Mouse (Mus musculus) neural tube, embryonic 12.5 days (tissue): ENCODE data around the gene Prdm16. TPM values are rescaled to one million over a fixed set of nuclear protein-coding genes. Genes with fewer than 3 reads are reported as not detected.

Source experiments
- ATAC-seq: fragments of 200-750 bp; cut with Nextera tagmentation; 2 replicates; pipeline ENCODE4 v1.8.0; 2017; ENCODE audit warnings: low read depth, mild to moderate bottlenecking, moderate TSS enrichment, moderate library complexity; ENCODE audit not compliant: low FRiP score
- H3K27ac ChIP-seq: fragments of 300-500 bp; sonication (generic); 2 replicates; pipeline ENCODE4 v1.5.1; 2016
- H3K27me3 ChIP-seq: fragments of 300-500 bp; sonication (generic); replicated peaks from 2 replicates; pipeline ENCODE4 v1.6.1; 2016; ENCODE audit warnings: mild to moderate bottlenecking
- H3K36me3 ChIP-seq: fragments of 300-500 bp; sonication (generic); 2 replicates; pipeline ENCODE4 v1.6.1; 2016; ENCODE audit warnings: mild to moderate bottlenecking
- H3K4me1 ChIP-seq: fragments of 300-500 bp; sonication (generic); 2 replicates; pipeline ENCODE4 v1.6.1; 2016
- H3K4me2 ChIP-seq: fragments of 300-500 bp; sonication (generic); replicated peaks from 2 replicates; pipeline ENCODE4 v1.6.1; 2016; ENCODE audit warnings: mild to moderate bottlenecking
- H3K4me3 ChIP-seq: fragments of 300-500 bp; sonication (generic); 2 replicates; pipeline ENCODE4 v1.5.1; 2016
- H3K9ac ChIP-seq: fragments of 300-500 bp; sonication (generic); 2 replicates; pipeline ENCODE4 v1.6.1; 2016; ENCODE audit warnings: mild to moderate bottlenecking
- H3K9me3 ChIP-seq: fragments of 300-500 bp; sonication (generic); 2 replicates; pipeline ENCODE4 v1.6.1; 2016; ENCODE audit warnings: mild to moderate bottlenecking
- WGBS: fragments of 180-500 bp; shearing (Covaris S2); methylation state at CpG from one replicate; pipeline ENCODE4 v1.1.7; 2016; 5-methylcytosine and 5-hydroxymethylcytosine counted together
- polyA plus RNA-seq: library from polyadenylated mRNA; unstranded; fragments of >200 nt; fragmentation: Nextera tagmentation; extraction: Ambion mirVana; gene quantifications from 2 replicates; pipeline ENCODE4 v1.2.1, GENCODE M21; 2016

Gene Prdm16
- polyA plus RNA-seq, 1 experiment from 2014 or later: 12.9 TPM

- H3K4me2 ChIP-seq: peak overlapping the region; percentile 45
- peak overlapping the region; percentile 74; the same call in 1 of the 2 replicates for H3K27ac ChIP-seq
- ATAC-seq: no peak
- H3K4me1 ChIP-seq: peaks cover 72% of the 10 kb centered on the region
- no peak overlapping the region for H3K9ac ChIP-seq
- H3K4me3 ChIP-seq: no peak overlapping the region
- WGBS: 19% methylated on average over 17 of the region's 17 CpGs
- H3K27me3 ChIP-seq: peaks cover 14% of the 10 kb centered on the region; the same call in 1 of the 2 replicates
- no peaks in the 10 kb centered on the region for H3K36me3 ChIP-seq
- no peaks in the 10 kb centered on the region for H3K9me3 ChIP-seq
These were observed 42.4 kb downstream of the Prdm16 start for GRCm38 (mm10) chr4:154594116-154594760.

DNA sequence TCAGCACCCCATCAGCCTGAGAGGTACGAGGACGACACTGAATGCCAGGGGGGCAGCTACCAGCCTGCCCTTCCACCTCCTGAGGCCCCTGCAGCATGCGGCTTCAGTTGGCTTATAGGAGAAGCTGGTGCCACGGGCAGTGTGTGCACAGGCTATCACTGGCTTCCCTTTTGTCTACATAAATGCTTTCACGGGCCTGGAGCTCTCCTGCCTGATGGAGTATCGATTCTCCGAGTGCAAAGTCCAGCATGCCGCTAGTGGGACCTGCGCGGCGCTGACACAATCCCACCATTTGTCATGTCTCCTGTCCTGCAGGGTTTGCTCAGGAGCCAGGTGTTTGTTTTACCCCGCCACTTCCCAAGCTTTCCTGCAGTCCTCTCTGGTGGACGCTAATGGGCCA lies 44.1 kb downstream of the Prdm16 start:
- ATAC-seq: no peak
- no peaks in the 10 kb centered on the region for H3K9me3 ChIP-seq
- H3K4me2 ChIP-seq: no peak overlapping the region
- H3K9ac ChIP-seq: no peak overlapping the region
- 53% methylated on average over 13 of the region's 13 CpGs for WGBS
- no peak overlapping the region for H3K4me3 ChIP-seq
- no peaks in the 10 kb centered on the region for H3K36me3 ChIP-seq
- H3K27me3 ChIP-seq: peaks cover 3% of the 10 kb centered on the region; the same call in 1 of the 2 replicates
- H3K27ac ChIP-seq: no peak overlapping the region
- H3K4me1 ChIP-seq: peaks cover 64% of the 10 kb centered on the region

GRCm38 (mm10) chr4:154590910-154591309 lies 45.8 kb downstream of the Prdm16 start:
- H3K27me3 ChIP-seq: peaks cover 3% of the 10 kb centered on the region; the same call in 1 of the 2 replicates
- no peak for ATAC-seq
- no peaks in the 10 kb centered on the region for H3K36me3 ChIP-seq
- H3K4me1 ChIP-seq: peaks cover 72% of the 10 kb centered on the region
- H3K27ac ChIP-seq: no peak overlapping the region
- no peak overlapping the region for H3K4me3 ChIP-seq
- 66% methylated on average over 11 of the region's 11 CpGs for WGBS
- H3K9me3 ChIP-seq: no peaks in the 10 kb centered on the region
- no peak overlapping the region for H3K9ac ChIP-seq
- no peak overlapping the region for H3K4me2 ChIP-seq

DNA sequence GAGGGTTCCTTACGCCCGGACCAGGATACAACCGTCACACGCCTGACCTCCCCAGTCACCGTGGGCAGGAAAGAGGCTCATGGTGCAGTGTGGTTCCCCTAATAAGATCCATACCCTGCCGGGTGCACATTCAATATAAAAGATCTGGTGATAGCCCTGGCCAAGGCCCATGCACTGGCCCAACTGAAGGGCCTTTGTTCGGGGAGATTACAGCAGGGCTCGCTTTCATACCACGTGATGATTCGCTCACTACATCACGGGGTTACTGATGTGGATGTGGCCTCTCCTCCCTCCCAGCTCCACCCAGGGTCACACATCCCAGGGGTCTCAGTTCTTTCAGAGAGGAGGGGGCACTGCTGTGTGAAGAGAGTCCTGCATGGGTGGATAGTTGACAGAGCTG lies 50.3 kb downstream of the Prdm16 start:
- Histone ChIP-seq H3K4me2 (no peak overlapping the region), H3K27ac (no peak overlapping the region), H3K9ac (no peak overlapping the region), H3K4me3 (no peak overlapping the region), H3K9me3 (no peaks in the 10 kb centered on the region), H3K4me1 (peaks cover 33% of the 10 kb centered on the region; the same call in 1 of the 2 replicates), H3K36me3 (no peaks in the 10 kb centered on the region), H3K27me3 (peaks cover 2% of the 10 kb centered on the region; the same call in 1 of the 2 replicates)
- ATAC-seq: no peak
- WGBS: 77% methylated on average over 11 of the region's 11 CpGs

DNA sequence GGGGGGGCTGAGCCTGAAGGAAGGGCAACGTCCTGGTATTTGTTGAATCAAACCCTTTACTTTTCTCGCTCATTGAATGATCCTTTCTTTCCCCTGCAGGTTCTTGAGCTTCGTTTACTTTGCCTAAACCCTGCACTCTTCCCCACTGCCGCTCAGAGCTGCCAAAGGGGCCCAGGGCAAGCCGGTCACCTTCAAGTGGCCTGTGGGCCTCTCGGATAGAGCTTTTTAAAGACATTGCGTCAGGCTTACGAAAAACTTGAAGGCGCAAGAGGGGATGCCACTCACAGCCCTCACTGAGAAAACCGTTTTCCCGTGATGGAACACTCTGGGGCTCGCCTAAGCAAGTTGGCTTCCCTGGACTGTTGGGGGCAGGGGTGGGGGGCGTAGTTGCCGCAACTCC lies 50.9 kb downstream of the Prdm16 start:
- Histone ChIP-seq H3K4me1 (peaks cover 31% of the 10 kb centered on the region; the same call in 1 of the 2 replicates), H3K4me3 (no peak overlapping the region), H3K4me2 (no peak overlapping the region), H3K27ac (no peak overlapping the region), H3K36me3 (no peaks in the 10 kb centered on the region), H3K27me3 (peaks cover 5% of the 10 kb centered on the region; the same call in 1 of the 2 replicates), H3K9me3 (no peaks in the 10 kb centered on the region), H3K9ac (no peak overlapping the region)
- no peak for ATAC-seq
- 70% methylated on average over 14 of the region's 14 CpGs for WGBS

DNA sequence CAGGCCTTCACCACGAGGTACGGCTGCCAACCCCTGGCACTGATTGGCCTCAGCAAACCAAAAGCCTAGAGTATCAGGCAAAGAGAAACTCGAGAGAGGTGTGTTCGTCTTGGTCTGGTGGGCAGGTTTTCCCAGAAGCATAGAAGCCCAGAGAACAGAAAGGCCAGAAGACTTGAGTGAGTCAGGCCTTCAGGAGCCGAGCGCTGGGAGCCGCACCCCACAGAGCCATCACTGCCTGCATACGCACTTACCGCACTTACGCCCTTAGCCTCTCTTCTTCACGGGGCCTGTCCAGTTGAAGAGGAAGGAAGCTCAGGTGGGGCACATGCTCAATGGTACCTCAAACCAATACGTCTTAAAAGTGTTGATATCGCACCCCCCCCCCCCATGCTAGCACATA lies 53.0 kb downstream of the Prdm16 start:
- Histone ChIP-seq H3K4me2 (no peak overlapping the region), H3K9ac (no peak overlapping the region), H3K9me3 (no peaks in the 10 kb centered on the region), H3K27me3 (peaks cover 7% of the 10 kb centered on the region; the same call in 1 of the 2 replicates), H3K4me3 (no peak overlapping the region), H3K27ac (no peak overlapping the region), H3K36me3 (no peaks in the 10 kb centered on the region), H3K4me1 (peaks cover 30% of the 10 kb centered on the region; the same call in 1 of the 2 replicates)
- no peak for ATAC-seq
- 90% methylated on average over 13 of the region's 13 CpGs for WGBS

- no peak overlapping the region for H3K9ac ChIP-seq
- 52% methylated on average over 21 of the region's 21 CpGs for WGBS
- no peak overlapping the region for H3K4me3 ChIP-seq
- H3K9me3 ChIP-seq: no peaks in the 10 kb centered on the region
- H3K4me1 ChIP-seq: peaks cover 24% of the 10 kb centered on the region; the same call in 1 of the 2 replicates
- peak; percentile 2; the same call in 1 of the 2 replicates for ATAC-seq
- H3K27me3 ChIP-seq: peaks cover 7% of the 10 kb centered on the region; the same call in 1 of the 2 replicates
- no peak overlapping the region for H3K4me2 ChIP-seq
- no peak overlapping the region for H3K27ac ChIP-seq
- no peaks in the 10 kb centered on the region for H3K36me3 ChIP-seq
These were observed 54.0 kb downstream of the Prdm16 start for GRCm38 (mm10) chr4:154582607-154583236.

GRCm38 (mm10) chr4:154581261-154581886 lies 55.3 kb downstream of the Prdm16 start:
- H3K27ac ChIP-seq: no peak overlapping the region
- no peaks in the 10 kb centered on the region for H3K9me3 ChIP-seq
- no peak overlapping the region for H3K9ac ChIP-seq
- no peak overlapping the region for H3K4me2 ChIP-seq
- ATAC-seq: no peak
- H3K4me3 ChIP-seq: no peak overlapping the region
- no peaks in the 10 kb centered on the region for H3K36me3 ChIP-seq
- H3K27me3 ChIP-seq: peaks cover 7% of the 10 kb centered on the region
- whole genome bisulfite sequencing: 83% methylated on average over 16 of the region's 16 CpGs
- peaks cover 10% of the 10 kb centered on the region; the same call in 1 of the 2 replicates for H3K4me1 ChIP-seq

DNA sequence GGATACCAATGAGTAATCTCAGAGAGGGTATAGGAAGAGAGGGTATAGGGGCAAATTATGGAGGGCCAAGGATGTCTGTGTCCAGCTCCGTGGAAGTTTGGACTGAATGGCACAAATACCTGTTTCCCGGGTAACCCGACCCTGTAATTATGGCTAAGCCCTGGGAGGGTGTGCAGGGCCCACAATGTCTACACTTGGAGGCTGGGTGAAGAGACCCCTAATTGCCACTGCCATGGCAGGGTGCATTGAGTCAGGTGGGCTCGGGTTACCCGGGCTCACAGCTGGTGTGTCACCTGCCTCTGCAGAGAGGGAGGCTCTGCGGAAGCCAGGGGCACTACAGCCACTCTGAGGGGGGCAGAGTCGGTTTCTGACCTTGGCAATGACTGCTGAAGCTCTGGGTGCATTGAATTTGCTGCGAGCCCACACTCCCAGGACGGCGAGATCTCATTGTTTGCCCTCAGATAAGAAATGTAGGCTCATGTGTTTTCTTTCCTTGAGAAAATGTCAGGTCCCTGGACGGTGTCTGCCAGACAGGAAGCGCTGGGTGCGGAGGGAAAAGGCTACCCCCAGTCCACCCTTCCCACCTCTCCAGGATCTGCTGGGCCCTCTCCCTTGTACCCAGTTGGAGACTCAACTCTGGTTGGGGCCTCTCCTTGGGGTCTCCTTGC lies 62.3 kb downstream of the Prdm16 start:
- no peak overlapping the region for H3K4me3 ChIP-seq
- peaks cover 2% of the 10 kb centered on the region for H3K27me3 ChIP-seq
- H3K4me1 ChIP-seq: peaks cover 32% of the 10 kb centered on the region
- no peak overlapping the region for H3K9ac ChIP-seq
- no peaks in the 10 kb centered on the region for H3K9me3 ChIP-seq
- H3K27ac ChIP-seq: no peak overlapping the region
- no peaks in the 10 kb centered on the region for H3K36me3 ChIP-seq
- H3K4me2 ChIP-seq: no peak overlapping the region
- WGBS: 65% methylated on average over 13 of the region's 13 CpGs
- ATAC-seq: no peak

GRCm38 (mm10) chr4:154570451-154570881 lies 66.2 kb downstream of the Prdm16 start:
- WGBS: 5% methylated on average over 10 of the region's 10 CpGs
- Histone ChIP-seq H3K4me2 (no peak overlapping the region), H3K9ac (no peak overlapping the region), H3K4me1 (peaks cover 55% of the 10 kb centered on the region), H3K27me3 (peaks cover 2% of the 10 kb centered on the region; the same call in 1 of the 2 replicates), H3K4me3 (no peak overlapping the region), H3K9me3 (no peaks in the 10 kb centered on the region), H3K27ac (no peak overlapping the region), H3K36me3 (no peaks in the 10 kb centered on the region)
- peak; percentile 18; the same call in 1 of the 2 replicates for ATAC-seq

GRCm38 (mm10) chr4:154569845-154570244 lies 66.8 kb downstream of the Prdm16 start:
- 35% methylated on average over 9 of the region's 9 CpGs for WGBS
- no peak for ATAC-seq
- no peaks in the 10 kb centered on the region for H3K9me3 ChIP-seq
- H3K27ac ChIP-seq: no peak overlapping the region
- no peak overlapping the region for H3K4me3 ChIP-seq
- no peaks in the 10 kb centered on the region for H3K36me3 ChIP-seq
- peaks cover 54% of the 10 kb centered on the region for H3K4me1 ChIP-seq
- 0 out of 2 replicates have a peak overlapping the region, but pooled peaks have one; percentile 38 for H3K9ac ChIP-seq
- peaks cover 2% of the 10 kb centered on the region; the same call in 1 of the 2 replicates for H3K27me3 ChIP-seq
- 0 out of 2 replicates have a peak overlapping the region, but pooled peaks have one; percentile 12 for H3K4me2 ChIP-seq
